Mouse (Mus musculus) liver, adult 2 months (tissue): ENCODE measurements around the gene Kpnb1.

Experiments used
- CTCF ChIP-seq: fragments of 200-500 bp; IDR thresholded peaks from 2 replicates; pipeline ENCODE4 v1.5.1; 2011; ENCODE audit warnings: low read depth, low read length, control low read depth
- POLR2A ChIP-seq: fragments of 200-500 bp; IDR thresholded peaks from 2 replicates; pipeline ENCODE4 v1.6.1; 2011; ENCODE audit warnings: low read length, control low read depth; ENCODE audit not compliant: insufficient read depth; ENCODE audit errors: extremely low read depth

DNA sequence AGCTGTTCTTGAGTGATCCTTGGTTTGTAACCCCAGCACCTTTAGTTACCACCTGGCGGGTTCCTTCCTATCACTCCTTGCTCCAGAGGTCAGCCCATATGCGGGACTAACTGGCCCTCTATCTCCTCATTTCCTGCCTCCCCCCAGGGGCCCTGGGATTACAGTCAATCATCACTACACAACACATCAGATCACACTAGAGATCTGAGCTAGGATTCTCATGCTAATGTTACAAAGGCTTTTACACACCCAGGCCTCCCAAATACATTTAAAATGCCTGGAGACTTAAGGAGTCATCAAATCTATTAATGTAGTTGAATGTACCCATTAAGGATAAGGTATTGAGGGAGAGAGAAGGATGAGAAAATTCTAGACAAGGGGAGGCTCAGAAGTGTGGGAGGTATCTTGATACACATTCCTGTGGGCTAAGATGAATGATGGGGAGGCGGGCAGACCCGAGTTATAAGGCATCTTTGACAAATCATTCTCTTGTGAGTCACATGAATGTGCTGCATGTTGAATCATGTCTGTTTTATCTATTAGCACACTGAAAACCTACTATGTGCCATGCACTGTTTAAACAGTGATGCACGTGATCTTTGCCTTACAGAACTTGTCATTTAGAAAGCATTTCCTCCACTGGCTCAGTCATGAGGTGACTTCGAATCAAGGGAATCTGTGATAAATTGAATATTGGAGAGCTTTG is 4.4 kb upstream of the Kpnb1 start:
- no peak for TF ChIP-seq CTCF
- no peak for TF ChIP-seq POLR2A
